Mouse (Mus musculus) regulatory T cell (primary cell): ENCODE data around the gene Slc24a3.

Experiments used
- in situ Hi-C: fragments of 300-600 bp; cut with MboI, MseI; formaldehyde crosslinking; loops from one replicate; pipeline ENCODE4 v1.15.1; 2025; ENCODE audit warnings: high pct_unique_total_duplicates

The Slc24a3 gene

DNA sequence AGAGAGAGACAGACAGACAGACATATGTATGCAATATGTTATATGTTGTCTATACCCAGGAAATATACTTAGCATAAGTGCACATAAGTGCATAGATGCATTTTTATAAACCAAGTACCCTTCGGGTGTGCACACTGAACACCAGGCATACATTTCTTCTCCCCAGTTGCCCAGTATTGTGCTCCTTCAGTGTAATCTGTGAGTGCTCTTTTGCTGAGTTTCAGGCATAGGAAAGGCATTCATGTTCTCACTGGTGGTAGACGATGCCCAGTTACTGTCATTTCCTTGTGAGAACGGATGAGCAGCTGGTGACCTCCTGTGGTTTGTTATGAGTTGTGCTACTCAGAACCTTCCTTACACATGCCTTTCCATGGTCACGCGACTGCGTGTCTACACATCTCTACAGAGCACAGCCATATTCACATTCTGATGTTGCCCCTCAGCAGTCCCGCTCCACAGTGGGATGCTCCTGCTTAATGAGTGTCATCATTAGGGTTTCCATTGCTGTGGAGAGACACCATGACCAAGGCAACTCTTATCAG lies 29.0 kb downstream of the Slc24a3 start:
- in situ Hi-C loops = no loop called here

DNA sequence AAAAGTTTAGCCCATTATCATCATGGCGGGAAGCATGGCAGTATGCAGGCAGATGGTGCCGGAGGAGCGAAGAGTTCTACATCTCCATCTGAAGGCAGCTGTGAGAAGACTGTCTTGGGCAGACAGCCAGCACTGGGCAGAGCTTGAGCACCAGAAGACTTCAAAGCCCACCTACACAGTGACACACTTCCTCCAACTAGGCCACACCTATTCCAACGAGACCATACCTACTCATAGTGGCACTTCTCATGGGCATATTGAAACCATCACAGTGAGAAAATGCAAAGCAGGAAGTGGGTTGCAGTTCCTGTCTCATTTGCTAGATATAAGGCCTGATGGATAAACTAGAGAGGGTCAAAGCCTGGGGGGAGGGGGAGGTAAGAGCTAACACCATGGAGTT lies 29.5 kb downstream of the Slc24a3 start:
- in situ Hi-C loops = no loop called here

DNA sequence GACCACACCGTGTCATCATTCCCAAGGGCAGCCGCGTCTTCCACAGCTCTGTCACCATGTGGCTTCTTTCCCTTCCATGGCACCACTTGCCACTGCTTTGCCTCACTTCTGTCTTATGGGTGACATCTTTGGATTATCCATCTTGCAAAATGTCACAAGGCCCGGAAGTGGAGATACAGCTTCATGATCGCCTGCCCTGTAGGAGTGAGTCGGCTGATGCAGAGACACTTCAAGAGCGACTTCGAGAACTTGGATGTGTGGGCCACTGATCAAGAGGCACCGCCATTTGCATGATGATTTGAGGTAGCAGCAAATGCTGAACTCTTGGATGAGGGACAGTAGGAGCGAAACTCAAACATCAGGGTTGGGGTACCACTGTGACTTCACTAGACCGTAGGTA lies 46.0 kb downstream of the Slc24a3 start:
- in situ Hi-C loops = no loop called here

DNA sequence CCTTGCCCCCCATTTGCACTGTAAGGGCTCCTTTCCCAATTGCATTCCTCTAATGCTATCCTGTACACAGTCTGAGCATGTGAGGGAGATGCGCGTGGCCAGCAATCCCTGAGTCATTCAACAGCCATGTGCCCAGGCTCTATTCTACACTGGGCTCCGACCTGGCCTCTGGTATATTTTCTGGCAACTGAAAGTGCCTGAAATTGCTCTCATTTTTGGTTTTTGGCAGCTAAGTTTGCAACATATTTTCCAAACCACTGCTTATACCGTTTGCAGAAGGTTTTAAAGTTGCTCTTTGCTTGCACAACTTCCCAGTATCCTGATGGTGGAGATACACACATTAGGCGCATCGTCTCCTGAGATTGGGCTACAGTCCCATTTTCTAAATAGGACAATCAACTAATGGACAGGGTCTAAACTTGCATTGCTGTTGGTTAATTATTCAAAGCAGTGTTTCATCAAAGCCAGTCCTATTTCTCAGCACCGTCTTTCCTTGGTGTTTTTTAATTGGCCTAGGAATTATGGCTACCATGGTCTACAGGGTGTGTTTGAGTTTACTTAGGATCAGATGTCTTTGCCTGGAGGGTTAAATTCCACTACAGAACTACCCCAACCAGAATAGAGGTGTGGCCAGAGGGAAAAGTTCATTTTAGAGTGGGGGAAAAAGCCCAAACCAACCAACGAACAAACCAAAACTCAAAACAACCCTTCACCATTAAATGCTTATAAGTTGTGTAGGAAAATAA lies 46.7 kb downstream of the Slc24a3 start:
- in situ Hi-C loops = no loop called here

DNA sequence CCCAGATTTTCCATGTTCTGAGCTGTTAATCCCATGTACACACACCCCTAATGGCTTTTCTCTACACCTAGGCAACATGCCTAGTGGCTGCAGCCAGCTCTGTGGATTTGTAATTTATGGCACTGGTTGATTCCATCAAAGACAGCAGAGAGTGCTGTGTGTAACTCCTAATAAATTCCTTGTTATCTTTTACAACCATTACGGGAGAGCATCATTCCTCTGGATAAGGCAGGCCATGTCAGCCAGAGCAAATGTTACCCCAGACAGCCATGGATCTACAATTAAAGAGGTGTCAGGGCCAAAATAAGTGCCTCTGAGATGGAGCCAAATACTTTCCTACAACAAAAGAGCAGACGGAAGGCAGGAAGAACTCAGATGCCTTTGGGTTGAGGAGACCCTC lies 49.0 kb downstream of the Slc24a3 start:
- in situ Hi-C loops = no loop called here

DNA sequence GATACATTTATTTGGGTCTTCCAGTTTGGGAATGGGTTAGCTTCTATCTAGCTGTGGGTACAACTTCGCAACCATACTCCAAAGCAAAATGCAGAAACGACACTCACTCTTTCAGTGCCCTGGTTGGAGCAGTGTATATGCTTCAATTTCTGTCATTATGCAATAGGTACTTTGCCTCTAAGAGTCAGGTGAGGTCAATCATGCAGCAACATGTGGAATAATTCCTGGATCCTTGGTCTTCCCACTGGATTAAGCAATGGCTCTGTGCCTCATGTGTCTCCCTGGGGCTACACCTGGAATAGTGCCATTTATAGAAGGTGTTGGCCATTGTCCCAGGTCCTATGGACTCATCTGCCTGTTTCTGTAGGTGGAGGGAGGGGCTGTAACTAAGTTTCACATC lies 49.9 kb downstream of the Slc24a3 start:
- in situ Hi-C loops = no loop called here

DNA sequence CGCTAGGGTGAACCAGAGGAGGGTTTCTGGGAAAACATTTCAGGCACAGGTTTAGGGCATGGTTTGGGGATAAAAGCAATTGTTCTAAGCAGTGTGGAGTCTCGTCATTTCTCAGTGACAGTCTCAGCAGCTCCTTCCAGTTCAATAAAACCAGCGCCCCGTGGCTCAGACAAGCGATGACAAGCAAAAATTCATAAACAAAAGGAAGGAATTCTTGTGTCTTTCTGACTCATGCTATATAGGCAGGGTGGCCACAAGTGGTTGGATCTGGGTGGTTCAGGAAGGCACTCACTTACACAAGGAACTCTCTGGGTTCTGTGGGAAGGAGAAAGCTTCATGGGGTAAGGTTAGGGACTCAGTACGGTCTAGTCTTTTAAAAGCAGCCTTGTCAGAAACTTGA lies 51.7 kb downstream of the Slc24a3 start:
- in situ Hi-C loops = no loop called here

DNA sequence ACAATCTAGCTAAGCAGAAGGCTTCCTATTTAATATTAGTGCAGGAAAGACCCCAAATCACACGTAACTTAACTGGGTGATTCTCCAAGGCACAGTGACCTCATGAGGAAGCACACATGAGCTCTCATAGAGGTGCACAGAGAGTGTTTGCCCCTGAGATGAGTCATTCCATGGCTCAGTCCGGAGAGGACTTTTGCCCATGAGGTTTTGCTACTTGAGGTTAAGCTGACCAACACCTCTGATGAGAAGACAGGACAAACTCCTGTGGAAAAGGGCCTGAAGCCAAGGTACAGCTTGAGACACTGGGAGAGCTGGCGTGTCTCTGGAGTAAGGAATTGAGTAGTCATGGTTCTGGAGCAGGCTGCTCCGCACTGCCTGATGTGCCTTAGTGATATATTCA lies 56.1 kb downstream of the Slc24a3 start:
- in situ Hi-C loops = no loop called here

DNA sequence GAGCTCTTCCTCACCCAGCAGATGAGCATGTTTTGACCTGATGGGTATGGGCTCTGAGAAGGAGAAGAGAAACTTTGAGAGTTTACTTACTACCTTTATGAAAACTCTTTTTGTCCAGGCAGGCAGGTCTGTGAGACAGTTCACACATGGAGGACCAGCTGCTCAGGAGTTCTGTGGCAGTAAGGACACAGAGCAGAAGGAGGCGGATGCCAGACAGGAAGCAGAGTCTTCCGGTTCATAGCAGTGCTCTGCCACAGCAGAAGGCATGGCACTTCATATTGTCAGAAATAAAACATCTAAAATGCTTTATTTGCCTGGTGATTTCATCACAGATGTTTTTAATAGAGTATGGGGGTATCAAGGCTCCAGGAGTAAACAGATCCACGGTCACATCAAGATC lies 58.1 kb downstream of the Slc24a3 start:
- in situ Hi-C loops = no loop called here

DNA sequence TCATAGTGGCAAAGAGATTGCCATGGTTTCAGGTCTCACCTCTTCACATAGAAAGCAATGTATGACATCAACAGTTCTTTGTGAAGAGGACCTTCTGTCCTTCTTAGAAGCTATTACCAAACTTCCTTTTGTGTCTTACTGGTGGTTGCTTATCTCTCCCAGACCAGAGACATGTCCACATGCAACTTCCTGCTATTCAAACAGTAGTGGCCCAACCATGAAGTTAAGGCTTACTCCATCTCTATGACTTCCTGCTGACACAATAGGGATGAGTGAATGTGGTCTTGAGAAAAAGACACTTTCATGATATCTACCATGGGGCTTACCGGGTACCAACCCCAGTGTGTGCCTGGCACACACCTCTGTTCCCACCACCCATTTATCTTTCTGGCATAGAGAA lies 58.5 kb downstream of the Slc24a3 start:
- in situ Hi-C loops = no loop called here

DNA sequence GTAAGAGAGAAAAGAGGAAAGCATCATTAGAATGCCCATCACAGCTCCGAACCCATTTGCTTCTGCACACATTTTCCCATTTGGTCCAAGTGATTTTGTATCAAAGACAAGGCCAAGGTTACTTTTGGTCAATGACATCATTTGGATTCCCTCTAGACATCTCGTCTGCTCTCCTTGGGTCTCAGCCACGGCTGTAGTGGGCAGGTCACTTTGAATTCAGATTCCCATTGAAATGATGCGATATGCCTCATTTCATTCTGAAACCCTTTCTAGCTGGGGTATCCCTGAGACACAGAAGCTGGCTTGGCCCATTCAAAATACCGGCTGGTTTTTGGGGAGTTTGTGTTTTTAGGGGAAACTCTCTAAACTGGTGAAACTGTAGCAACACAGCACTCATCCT lies 59.8 kb downstream of the Slc24a3 start:
- in situ Hi-C loops = no loop called here

DNA sequence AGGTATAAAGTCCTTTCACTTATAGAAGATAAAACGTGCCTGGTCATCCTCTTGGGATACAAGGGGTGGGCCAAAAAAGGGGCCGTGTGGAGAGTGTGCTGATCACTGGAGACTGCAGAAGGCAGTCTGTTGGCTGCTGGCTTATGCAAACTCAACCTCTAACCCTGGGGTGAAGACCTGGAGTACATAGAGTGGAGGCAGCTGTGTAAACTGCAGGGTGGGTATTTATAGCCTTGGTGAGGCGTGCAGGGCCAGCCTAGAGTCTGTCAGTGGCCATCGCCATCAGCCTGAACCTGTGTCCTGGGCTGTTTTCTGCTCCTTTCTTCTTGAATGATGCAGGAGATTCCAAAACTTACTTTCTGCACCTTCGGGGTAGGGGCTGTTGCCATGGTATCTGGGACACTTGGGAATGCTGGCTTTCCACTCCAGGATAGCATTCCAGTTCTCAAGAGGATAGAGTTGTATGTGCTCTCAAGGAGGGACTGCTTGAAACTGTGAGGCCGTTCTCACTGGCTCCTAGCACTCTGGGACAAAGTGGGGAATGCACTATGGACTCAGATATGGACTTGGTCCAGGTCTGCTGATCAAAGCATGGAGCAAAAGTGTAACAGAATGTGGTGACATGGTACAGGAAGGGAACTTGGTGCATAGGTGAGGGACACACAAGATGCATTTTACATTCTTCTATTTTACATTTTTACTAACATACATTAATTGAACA lies 65.4 kb downstream of the Slc24a3 start:
- in situ Hi-C loops = no loop called here

DNA sequence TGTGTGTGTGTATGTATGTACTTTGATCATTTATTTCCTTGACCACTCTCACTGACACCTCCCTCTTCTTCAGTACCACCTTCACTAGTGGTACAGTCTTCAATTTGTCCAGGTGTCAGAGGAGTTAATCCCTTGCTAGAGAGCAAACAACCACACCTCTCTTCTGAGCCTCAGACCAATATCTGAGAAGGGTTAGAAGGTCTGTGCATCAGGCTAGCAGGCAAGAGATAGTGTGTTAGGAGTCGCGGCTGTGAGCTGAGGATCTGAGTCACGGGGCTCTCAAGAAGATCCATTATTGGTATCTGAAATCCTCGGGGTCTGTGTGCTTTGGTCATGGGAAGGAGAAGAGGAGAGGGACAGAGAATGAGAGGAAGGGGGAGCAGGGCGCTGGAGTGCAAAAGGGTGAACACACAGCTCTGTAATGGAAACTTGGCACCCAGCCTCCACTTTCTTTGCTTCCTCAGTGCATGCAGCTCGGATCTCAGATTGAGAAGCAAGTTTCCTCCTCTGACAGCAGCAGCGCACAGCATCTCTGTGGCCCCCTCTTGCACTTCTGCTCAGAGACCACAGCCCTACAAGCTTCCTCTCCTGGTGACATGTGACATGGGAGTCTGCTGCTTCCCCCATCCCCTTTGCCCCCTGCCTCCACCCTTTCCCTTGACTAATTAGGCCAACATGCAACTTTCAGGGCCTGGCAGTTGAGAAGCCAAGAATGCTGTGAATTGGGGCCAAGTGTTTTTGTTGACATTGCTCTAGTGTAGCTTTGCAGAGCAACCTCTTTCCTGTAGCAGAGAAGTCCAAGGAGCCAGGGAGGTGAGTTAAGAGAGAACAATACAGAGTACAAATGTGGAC lies 66.2 kb downstream of the Slc24a3 start:
- in situ Hi-C loops = no loop called here

DNA sequence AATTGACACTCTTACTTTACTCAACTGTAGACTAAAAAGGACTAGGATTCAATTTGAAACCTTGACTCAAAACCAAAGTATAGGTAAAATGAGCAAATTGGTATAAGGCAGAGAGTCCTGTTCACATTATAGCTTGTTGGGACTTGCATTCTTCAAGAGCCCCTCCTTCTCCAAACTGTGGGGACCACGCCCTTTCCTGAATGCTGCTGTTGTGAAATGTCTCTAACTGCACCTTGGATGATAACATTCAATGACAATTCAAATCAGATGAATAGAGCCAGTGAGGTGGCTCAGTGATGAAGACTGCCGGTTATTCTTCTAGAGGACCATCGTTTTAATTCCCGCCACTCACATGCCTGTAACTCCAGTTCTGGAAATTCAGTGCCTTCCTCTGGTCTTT lies 78.8 kb downstream of the Slc24a3 start:
- in situ Hi-C loops = no loop called here

DNA sequence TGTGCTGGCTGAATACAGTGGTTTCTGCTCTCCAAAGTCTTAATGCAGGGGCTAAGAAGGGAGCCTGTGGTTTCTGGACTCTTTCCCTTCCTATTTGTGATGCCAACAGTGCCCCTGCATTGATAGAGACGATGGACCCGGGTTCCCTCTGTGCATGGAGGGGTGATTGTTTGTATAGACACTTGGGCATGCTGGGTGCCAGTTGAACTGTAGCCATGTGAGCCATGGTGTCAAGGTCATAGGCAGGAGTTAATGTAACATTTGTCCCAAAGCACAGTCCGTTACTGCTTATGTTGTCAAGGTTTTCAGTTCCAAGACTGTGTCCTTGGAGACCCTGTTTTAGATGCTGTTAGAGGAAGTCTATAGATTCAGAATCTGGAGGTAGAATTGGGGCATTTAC lies 80.6 kb downstream of the Slc24a3 start:
- in situ Hi-C loops = no loop called here

DNA sequence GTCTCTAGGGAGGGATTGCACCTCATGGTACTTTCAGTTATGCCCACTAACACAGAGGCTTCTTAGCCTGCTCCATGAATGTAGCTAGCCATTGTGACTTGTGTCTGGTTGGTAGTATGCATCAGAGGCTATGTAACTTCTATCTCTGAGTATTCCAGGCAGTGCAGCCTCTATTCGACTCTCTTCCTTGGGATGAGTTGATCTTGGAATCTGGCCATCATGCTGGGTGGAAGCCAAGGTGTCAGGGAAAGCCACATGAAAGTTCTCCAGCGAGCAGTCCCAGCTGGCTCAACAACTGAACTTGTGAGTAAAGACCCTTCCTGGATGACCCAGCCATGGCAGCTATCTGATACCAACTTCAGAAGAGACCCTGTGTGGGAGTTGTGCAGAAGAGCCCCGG lies 89.8 kb downstream of the Slc24a3 start:
- in situ Hi-C loops = no loop called here

DNA sequence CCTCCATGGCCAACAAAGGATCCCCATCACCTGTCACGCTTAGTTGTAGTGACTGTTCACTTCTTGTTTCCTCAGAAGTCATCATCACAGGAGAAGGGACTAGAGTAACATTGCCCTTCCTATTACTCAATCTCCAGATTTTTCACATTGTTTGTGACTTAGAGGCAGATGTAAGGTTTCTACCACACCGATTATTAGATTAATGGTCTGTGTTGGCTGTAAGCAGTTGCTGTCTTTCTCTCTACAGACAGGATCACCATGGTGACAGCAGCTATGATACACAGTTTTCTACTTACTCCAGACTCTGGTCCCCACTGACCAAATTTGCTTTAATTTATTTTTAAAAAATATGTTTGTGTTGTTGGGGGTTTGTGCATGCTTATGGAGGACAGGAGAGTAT lies 90.3 kb downstream of the Slc24a3 start:
- in situ Hi-C loops = no loop called here

DNA sequence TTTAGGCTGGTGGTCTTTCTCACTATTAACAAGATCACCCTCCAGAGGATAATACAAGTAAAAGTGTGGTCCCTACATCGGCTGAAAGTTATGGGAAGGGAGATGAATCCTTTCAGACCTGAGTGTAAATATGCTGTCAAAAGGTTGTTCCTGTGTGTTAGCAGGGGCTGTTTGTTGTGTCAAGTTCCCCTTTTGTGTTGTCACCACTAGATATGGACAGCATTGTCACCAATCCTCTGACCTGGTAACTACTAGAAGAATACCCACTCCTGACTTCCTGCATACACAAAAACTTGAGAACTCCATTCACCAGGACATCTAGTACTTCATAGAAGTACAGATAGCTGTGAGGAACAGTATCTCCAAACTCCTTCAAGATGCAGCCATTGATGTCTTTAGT lies 93.0 kb downstream of the Slc24a3 start:
- in situ Hi-C loops = no loop called here

DNA sequence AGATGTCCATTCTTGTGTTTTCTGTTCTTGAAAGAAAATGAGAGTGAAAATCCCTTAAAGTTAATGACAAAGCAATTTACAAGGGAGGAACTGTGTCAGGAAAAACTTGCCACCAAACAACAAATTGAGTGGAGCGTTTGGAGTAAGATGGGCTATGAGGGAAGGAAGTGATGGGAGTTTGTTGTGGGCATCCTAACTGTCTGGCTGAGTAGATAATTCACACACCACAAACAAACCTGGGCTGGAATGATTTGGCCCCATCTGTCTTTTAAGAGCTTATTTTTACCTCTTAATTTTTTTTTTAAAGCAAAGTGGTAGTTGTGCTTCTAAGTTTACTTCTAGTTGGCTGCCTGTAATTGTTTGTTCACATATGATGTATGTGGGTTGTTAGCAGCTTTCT lies 94.6 kb downstream of the Slc24a3 start:
- in situ Hi-C loops = no loop called here

DNA sequence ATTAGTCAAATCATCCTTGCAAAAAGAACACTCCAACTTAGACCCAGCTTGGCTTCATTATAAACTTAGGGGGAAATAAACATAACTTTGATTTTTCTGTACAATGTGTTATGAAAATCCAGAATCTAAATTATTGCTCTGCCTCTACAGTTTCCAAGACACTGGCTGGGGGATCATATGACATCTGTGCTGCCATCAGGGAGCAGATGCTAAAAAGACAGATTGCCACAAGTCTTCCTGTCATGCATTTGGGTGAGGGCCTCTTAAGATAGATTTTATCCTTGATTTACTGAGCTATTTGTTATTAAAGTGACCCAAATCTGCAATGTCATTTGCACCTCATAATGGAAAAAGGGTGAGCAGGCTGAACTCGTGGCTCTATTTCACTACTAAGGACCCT lies 99.2 kb downstream of the Slc24a3 start:
- in situ Hi-C loops = no loop called here

DNA sequence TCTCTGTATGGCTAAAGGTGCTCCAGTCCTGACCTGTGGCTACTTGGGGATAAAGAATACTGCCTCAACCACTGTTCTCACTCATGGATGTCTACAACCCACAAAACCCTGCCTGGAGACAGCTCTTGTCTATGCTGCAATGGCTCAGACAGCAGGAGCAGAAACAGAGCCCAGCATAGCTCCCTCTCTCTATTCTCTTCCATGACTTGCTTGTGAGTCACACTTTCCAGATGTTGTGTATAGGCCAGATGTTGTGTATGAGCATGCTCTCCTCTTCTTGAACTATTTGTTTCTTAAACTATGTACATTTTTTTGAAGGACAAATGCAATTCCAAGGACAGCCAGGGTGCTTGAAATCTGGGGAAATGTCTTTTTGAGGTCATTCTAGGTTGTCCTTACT lies 101.4 kb downstream of the Slc24a3 start:
- in situ Hi-C loops = no loop called here

DNA sequence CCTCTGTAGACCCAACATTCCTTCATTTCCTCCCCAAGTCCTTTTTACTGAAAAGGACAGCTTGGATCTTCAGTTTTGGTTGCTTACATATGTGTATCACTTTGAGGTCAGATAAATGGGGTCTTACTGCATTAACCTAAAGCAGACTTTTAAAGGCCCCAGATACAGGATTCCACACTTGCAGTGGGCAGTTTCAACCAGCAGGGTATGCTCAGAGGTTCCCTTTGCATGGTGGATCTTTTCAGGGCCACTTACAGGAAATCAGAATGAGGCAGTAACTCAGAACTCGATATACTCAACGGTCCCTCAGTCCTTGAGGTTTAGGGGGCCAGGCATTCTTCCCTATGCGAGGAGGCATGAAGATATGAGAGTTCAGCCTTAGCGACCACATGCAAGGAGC lies 101.9 kb downstream of the Slc24a3 start:
- in situ Hi-C loops = no loop called here
